Mouse (Mus musculus) hindbrain, embryonic 12.5 days (tissue): ENCODE results near the gene Ybx2. TPM values are rescaled to one million over a fixed set of nuclear protein-coding genes. Genes with fewer than 3 reads are reported as not detected.
A peak's percentile ranks its signal among the peaks of the same experiment; 100 is the strongest.
"Not testable (repeated sequence)": the region's sequence is repeated elsewhere in the genome, so short reads cannot be mapped to it uniquely, and the experiment has no call there.

Experiments used
- ATAC-seq: fragments of 200-750 bp; cut with Nextera tagmentation; 2 replicates; pipeline ENCODE4 v1.8.0; 2017; ENCODE audit warnings: moderate TSS enrichment; ENCODE audit not compliant: low FRiP score
- H3K27ac ChIP-seq: fragments of 300-500 bp; sonication (generic); 2 replicates; pipeline ENCODE4 v1.5.1; 2016; ENCODE audit warnings: mild to moderate bottlenecking
- H3K27me3 ChIP-seq: fragments of 300-500 bp; sonication (generic); 2 replicates; pipeline ENCODE4 v1.6.1; 2016; ENCODE audit warnings: mild to moderate bottlenecking
- H3K36me3 ChIP-seq: fragments of 300-500 bp; sonication (generic); 2 replicates; pipeline ENCODE4 v1.6.1; 2016; ENCODE audit warnings: mild to moderate bottlenecking
- H3K4me1 ChIP-seq: fragments of 300-500 bp; sonication (generic); 2 replicates; pipeline ENCODE4 v1.6.1; 2016
- H3K4me2 ChIP-seq: fragments of 300-500 bp; sonication (generic); replicated peaks from 2 replicates; pipeline ENCODE4 v1.6.1; 2016; ENCODE audit warnings: mild to moderate bottlenecking
- H3K4me3 ChIP-seq: fragments of 300-500 bp; sonication (generic); 2 replicates; pipeline ENCODE4 v1.5.1; 2016; ENCODE audit warnings: mild to moderate bottlenecking
- H3K9ac ChIP-seq: fragments of 300-500 bp; sonication (generic); 2 replicates; pipeline ENCODE4 v1.6.1; 2016; ENCODE audit warnings: mild to moderate bottlenecking, moderate library complexity
- H3K9me3 ChIP-seq: fragments of 300-500 bp; sonication (generic); replicated peaks from 2 replicates; pipeline ENCODE4 v1.6.1; 2016; ENCODE audit warnings: mild to moderate bottlenecking
- WGBS: fragments of 180-500 bp; shearing (Covaris S2); methylation state at CpG from one replicate; pipeline ENCODE4 v1.1.7; 2016; 5-methylcytosine and 5-hydroxymethylcytosine counted together
- polyA plus RNA-seq: library from polyadenylated mRNA; unstranded; fragments of >200 nt; fragmentation: Nextera tagmentation; extraction: Ambion mirVana; gene quantifications from 2 replicates; pipeline ENCODE4 v1.2.1, GENCODE M21; 2016

Gene Ybx2
- polyA plus RNA-seq, 1 experiment from 2014 or later: 9.0 TPM

DNA sequence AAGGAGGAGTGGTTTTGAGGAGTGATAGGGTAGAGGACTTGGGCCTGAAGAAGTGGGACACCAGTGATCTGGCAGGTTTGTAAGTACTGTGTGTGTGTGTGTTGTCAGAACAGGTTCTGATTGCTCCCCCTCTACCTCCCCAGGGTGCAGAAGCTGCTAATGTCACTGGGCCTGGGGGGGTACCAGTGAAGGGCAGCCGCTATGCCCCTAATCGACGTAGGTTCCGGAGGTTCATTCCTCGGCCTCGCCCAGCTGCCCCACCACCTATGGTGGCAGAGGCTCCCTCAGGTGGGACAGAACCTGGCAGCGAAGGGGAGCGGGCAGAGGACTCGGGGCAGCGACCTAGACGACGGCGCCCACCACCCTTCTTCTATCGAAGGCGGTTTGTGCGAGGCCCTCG is 4.1 kb downstream of the Ybx2 start:
- Histone ChIP-seq H3K4me3 (no peak overlapping the region), H3K9me3 (no peaks in the 10 kb centered on the region), H3K27ac (no peak overlapping the region), H3K36me3 (no peaks in the 10 kb centered on the region), H3K4me1 (peaks cover 16% of the 10 kb centered on the region), H3K9ac (no peak overlapping the region), H3K27me3 (peaks cover 53% of the 10 kb centered on the region), H3K4me2 (no peak overlapping the region)
- no peak for ATAC-seq
- 96% methylated on average over 17 of the region's 17 CpGs for WGBS

DNA sequence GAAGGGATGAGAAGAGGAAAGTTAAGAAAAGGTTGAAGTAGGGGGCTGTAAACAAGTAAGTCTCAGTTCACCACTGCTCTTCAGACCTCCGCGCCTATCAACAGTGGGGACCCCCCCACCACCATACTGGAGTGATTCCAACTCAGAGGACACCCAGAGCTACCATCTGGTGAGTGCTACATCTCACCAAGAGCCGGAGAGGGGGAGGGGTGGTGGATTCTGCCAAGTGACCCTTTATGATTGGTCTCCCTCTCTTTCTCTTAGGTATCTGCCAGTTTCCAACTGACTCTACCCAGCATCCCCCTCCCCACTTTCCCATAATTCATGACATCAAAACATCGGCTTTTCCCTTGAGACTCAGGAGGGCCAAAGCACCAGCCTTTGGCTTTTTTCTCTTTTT is 5.4 kb downstream of the Ybx2 start:
- ATAC-seq: no peak
- H3K4me3 ChIP-seq: no peak overlapping the region
- WGBS: 84% methylated on average over 4 of the region's 4 CpGs
- H3K4me2 ChIP-seq: no peak overlapping the region
- no peak overlapping the region for H3K9ac ChIP-seq
- no peak overlapping the region for H3K27ac ChIP-seq
- peaks cover 13% of the 10 kb centered on the region for H3K4me1 ChIP-seq
- no peaks in the 10 kb centered on the region for H3K36me3 ChIP-seq
- peaks cover 42% of the 10 kb centered on the region for H3K27me3 ChIP-seq
- H3K9me3 ChIP-seq: no peaks in the 10 kb centered on the region

DNA sequence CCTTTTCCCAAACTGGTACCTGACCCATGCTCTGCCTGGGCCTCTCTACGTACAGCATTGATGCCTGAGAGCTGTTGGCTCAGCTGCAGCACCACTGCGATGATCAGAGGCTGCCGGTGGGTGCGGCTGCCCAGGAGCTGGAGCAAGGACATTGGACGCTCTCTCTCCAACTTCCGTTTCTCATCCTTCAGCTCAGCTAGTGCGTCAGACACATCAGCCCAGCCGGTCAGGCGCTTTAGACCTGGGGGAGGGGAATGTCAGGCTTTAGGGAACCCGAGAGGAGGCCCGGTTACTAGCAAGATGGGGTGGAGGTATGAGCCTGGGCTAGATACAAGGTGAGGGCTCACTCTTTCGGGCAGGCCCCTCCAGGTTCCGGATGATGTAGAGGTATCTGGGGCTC is 9.6 kb downstream of the Ybx2 start:
- Histone ChIP-seq H3K9me3 (no peaks in the 10 kb centered on the region), H3K4me1 (peaks cover 16% of the 10 kb centered on the region), H3K36me3 (no peaks in the 10 kb centered on the region), H3K9ac (no peak overlapping the region), H3K4me2 (no peak overlapping the region), H3K27ac (no peak overlapping the region), H3K4me3 (no peak overlapping the region), H3K27me3 (no peaks in the 10 kb centered on the region)
- 77% methylated on average over 13 of the region's 13 CpGs for WGBS
- no peak for ATAC-seq

DNA sequence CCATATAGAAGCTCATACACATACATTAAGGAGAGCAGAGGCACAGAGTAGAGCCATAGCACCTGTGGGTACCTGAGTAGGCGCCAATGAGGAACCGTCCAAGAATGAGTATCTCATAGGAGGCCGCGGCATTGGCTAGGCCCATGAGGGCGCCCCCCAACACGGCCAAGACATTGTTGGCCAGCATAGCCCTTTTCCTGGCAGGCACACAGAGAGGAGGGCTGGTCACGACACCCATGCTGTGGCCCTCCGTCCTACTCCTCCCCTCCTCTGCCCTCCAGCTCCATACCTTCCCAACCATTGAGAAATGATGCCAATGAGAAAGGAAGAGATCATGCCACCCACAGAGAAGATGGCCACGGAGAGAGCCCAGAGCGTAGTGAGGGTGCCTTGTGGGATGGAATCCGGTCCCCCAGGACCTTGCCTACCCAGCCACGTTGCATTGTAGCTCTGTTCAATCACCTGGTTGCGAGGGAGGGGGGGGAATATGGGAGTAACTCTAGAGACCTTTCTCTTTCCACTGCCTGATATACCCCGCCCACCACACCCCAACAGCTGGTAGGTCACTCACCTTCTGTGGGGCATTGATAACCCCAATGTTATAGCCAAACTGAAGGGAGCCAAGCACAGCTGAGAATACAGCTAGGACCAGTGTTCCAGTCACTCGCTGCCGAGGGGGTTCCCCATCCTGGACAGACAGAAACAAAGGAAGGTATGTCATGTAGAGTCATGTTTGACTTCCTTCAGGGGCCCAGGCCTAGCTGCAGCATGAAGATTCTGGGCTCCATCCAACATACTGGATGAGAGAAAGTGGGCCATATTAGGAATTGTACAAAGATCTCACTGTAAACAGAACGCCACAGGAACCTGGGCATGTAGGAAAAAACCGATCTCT is 10.6 kb downstream of the Ybx2 start:
- peaks cover 13% of the 10 kb centered on the region for H3K4me1 ChIP-seq
- no peak overlapping the region for H3K9ac ChIP-seq
- H3K4me3 ChIP-seq: peak overlapping the region; percentile 43; the same call in 1 of the 2 replicates
- ATAC-seq: no peak
- H3K4me2 ChIP-seq: peak overlapping the region; percentile 57; the same call in 1 of the 2 replicates
- no peaks in the 10 kb centered on the region for H3K9me3 ChIP-seq
- WGBS: 91% methylated on average over 18 of the region's 18 CpGs
- H3K36me3 ChIP-seq: no peaks in the 10 kb centered on the region
- no peaks in the 10 kb centered on the region for H3K27me3 ChIP-seq
- H3K27ac ChIP-seq: no peak overlapping the region

DNA sequence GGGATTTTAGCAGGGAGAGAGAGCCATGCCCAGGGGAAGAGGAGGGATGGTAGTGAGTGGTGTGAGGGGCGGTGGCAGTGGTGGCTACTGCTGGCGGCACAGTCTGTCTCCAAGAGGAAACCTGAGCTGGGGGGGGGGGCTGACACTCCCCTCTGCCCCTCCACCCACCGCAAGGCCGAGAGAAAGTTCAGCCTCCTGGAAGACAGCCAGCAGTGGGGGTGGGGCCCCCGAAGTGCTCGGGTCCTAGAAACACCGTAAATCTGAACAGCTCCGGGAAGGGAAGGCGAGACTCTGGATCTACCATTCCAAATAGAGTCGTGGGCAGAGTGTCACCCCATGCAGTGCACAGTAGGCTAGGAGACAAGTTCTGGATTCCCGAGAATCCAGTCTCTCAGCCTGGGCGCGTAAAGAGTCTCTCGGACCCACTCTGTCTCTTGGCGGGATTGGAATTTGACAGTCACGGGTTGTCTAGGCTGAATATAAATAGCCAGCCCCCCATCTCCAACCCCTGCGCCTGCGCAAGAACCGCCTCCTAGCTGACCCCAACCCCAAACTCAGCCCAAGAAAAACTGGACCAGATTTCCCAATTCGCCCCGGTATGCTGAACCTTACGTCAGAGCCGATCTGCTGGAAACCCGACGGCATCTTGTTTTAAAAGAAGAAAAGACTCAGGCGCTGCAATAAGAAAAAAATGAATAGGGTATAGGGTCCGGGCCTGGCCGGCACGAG is 11.9 kb downstream of the Ybx2 start:
- Histone ChIP-seq H3K9ac (peak overlapping the region; percentile 46), H3K36me3 (no peaks in the 10 kb centered on the region), H3K4me3 (peak overlapping the region; percentile 43), H3K27ac (peak overlapping the region; percentile 72), H3K27me3 (peaks cover 5% of the 10 kb centered on the region; the same call in 1 of the 2 replicates), H3K9me3 (no peaks in the 10 kb centered on the region), H3K4me2 (peak overlapping the region; percentile 57), H3K4me1 (peaks cover 13% of the 10 kb centered on the region)
- WGBS: 4% methylated on average over 29 of the region's 29 CpGs
- peak; percentile 38 for ATAC-seq

DNA sequence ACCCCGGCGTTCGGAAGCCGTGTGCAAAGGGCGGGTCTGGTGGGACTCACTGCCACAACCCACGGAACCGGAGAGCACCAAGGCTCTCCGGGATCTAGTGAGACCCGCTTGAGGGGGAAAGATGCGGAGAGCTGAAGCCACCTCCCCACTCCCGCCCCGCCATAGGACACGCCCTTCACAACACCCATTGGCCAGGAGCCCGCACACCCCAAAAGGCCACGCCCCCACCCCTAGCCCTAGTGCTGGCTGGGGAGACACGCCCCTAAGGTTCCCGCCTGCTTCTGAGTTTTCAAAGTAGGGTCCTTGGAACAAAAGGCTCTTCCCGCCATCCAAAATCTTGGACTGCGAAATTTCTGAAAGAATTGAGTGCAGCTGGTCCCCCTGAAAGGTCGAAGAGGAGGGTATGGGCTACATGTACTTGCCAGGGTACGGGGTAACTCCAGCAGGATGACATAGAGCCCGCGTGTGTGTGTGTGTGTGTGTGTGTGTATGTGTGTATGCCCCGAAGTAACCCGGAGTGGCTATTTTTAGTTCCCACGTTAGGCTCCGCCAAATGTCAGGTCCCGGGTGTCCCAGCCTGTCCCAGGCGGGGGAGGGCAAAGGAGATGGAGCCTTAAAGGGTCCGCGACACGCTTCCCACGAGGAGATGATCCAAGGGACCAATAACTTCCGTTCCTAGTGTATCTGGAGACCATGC is 12.6 kb downstream of the Ybx2 start, which contains the start of gene Slc2a4:
Gene Slc2a4, minus strand, starts transcription at position 123 of the 697 bp plus-strand sequence.
- Histone ChIP-seq H3K27ac (peak within 1 kb of the TSS; percentile 72), H3K4me2 (peak within 1 kb of the TSS; percentile 57), H3K4me1 (peaks cover 13% of the 10 kb centered on the region), H3K9ac (peak within 1 kb of the TSS; percentile 46), H3K36me3 (no peaks in the 10 kb centered on the region), H3K27me3 (peaks cover 6% of the 10 kb centered on the region; the same call in 1 of the 2 replicates), H3K4me3 (peak within 1 kb of the TSS; percentile 43), H3K9me3 (no peaks in the 10 kb centered on the region)
- ATAC-seq: peak; percentile 93
- WGBS: under 1% methylated on average over 34 of the region's 34 CpGs

DNA sequence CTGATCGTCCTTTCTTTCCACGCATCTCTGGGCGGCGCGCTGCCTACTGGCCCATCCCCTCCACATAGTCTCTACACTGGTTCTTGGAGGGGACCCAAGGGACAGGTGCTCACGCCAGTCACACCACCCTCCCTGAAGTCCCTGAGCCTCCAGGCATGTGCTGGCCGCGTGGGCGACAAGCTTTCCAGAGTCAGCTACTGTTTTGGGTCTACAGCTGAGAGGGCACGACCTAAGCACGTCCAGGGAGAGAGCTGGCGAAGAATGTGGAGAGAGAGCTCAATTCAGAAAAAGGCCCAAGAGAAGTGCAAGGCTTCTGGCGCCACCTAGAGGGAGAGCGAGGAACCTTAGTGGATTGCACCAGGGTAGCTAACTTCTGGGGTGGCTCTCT is 13.2 kb downstream of the Ybx2 start:
- ATAC-seq: peak; percentile 53
- Histone ChIP-seq H3K27me3 (peaks cover 6% of the 10 kb centered on the region; the same call in 1 of the 2 replicates), H3K4me2 (peak overlapping the region; percentile 57), H3K27ac (peak overlapping the region; percentile 72), H3K9ac (peak overlapping the region; percentile 35; the same call in 1 of the 2 replicates), H3K4me3 (peak overlapping the region; percentile 43), H3K9me3 (no peaks in the 10 kb centered on the region), H3K4me1 (peaks cover 13% of the 10 kb centered on the region), H3K36me3 (no peaks in the 10 kb centered on the region)
- WGBS: under 1% methylated on average over 14 of the region's 14 CpGs

DNA sequence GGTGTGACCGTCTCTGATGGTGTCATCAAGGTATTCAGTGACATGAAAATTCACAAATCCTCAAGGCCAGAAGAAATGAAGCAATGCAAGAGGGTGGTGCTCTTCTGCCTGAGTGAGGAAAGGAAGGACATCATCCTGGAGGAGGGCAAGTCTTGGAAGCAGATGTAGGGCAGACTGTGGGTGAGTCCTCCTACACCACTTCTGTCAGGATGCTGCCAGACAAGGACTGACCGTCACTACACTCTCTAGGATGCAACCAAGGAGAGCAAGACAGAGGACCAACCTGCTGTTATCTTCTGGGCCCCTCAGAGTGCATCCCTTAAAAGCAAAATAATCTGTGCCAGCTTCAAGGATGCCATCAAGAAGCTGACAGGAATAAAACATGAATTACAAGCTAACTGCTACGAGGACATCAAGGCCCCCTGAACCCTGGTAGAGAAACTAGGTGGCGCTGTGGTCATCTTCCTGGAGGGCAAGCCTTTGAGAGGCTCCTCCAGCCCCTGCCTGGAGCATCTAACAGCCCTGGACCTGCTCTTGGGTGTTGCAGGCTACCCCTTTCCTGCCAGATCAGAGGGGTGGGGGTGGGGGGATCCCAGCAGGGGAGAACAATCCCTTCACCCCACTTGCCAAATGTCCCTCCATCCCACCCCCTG is 15.3 kb downstream of the Ybx2 start:
- H3K36me3 ChIP-seq: no peaks in the 10 kb centered on the region
- ATAC-seq: no peak
- no peak overlapping the region for H3K27ac ChIP-seq
- peaks cover 13% of the 10 kb centered on the region for H3K4me1 ChIP-seq
- H3K27me3 ChIP-seq: peaks cover 11% of the 10 kb centered on the region
- WGBS: 39% methylated on average over 4 of the region's 4 CpGs
- H3K9ac ChIP-seq: no peak overlapping the region
- H3K4me3 ChIP-seq: no peak overlapping the region
- H3K9me3 ChIP-seq: no peaks in the 10 kb centered on the region
- H3K4me2 ChIP-seq: no peak overlapping the region

DNA sequence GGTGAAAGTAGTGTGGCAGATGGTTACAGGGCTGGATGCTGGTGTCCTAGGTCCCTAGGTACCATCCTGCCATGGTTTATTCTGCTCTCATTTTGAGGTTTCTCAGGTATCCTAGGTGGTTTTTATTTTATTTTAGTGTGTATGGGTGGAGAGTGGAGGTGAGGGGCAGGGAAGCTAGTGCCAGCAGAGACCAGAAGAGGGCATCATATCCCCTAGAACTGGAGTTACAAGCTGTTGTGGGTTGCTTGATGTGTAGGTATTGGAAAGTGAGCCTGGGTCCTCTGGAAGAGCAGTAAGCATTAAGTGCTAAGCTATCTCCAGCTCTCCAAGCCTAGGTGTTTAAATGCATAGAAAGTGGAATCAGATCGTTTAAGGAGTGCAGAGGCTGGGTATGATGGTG is 16.7 kb downstream of the Ybx2 start:
- Histone ChIP-seq H3K4me1 (peaks cover 12% of the 10 kb centered on the region), H3K27ac (no peak overlapping the region), H3K9ac (peak overlapping the region; percentile 38; the same call in 1 of the 2 replicates), H3K4me3 (no peak overlapping the region), H3K4me2 (no peak overlapping the region), H3K36me3 (no peaks in the 10 kb centered on the region), H3K27me3 (peaks cover 11% of the 10 kb centered on the region), H3K9me3 (no peaks in the 10 kb centered on the region)
- no peak for ATAC-seq
- 42% methylated on average over 1 of the region's 1 CpGs for WGBS

DNA sequence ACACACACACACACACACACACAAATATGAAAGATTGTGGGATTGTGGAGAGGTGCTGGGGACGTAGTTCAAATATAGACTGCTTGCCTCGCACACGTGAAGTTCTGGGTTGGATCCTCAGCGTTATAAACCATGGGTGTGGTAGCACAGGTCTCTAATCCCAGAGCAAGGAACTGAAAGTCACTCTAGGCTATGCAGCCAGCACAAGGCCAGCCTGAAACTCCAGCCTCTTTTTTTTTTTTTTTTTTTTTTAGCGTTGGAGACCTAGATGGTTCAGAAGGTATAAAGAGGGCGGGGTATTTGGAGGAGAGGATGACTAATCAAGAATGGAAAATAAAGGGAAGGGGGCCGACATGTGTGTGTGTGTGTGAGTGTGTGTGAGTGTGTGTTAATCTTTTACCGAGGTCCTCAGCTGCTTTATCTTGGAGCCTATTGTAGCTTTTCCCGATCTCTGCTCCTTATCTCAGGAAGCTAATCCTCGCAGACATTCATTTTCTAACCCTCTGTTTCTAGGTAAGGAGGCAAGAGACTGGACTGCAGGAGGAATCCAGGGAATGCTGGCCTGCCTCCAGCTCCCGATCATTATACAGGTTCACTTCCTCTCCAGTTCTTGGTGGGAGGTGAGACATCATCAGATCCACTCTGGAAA is 17.8 kb downstream of the Ybx2 start:
- H3K27me3 ChIP-seq: peaks cover 11% of the 10 kb centered on the region
- peaks cover 7% of the 10 kb centered on the region for H3K4me1 ChIP-seq
- WGBS: 70% methylated on average over 11 of the region's 11 CpGs
- ATAC-seq: no peak
- H3K27ac ChIP-seq: no peak overlapping the region
- no peaks in the 10 kb centered on the region for H3K9me3 ChIP-seq
- H3K9ac ChIP-seq: no peak overlapping the region
- H3K36me3 ChIP-seq: no peaks in the 10 kb centered on the region
- no peak overlapping the region for H3K4me2 ChIP-seq
- no peak overlapping the region for H3K4me3 ChIP-seq

DNA sequence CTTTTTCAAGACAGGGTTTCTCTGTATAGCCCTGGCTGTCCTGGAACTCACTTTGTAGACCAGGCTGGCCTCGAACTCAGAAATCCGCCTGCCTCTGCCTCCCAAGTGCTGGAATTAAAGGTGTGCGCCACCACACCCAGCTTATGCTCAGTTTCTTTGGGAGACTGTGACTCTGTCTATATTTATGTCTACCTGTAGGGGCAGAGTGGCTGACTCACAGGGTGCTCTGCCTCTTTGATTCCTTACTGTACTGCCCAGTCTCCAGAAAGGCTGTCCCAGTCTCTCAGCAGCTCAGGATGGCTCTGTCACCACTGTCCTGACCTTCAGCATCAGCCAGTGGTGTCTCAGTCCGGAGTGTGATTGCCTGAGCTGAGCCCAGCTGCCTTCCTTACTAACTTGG is 20.0 kb downstream of the Ybx2 start:
- not testable (repeated sequence) for H3K4me3 ChIP-seq, H3K9ac ChIP-seq, ATAC-seq, H3K4me1 ChIP-seq, H3K4me2 ChIP-seq, H3K36me3 ChIP-seq, H3K27ac ChIP-seq, H3K9me3 ChIP-seq
- H3K27me3 ChIP-seq: peaks cover 23% of the 10 kb centered on the region
- WGBS: 85% methylated on average over 4 of the region's 4 CpGs
